Mouse (Mus musculus) cerebellum, postnatal 4 days (tissue): ENCODE results near the gene Ifnlr1.
"Not testable (repeated sequence)": the region's sequence is repeated elsewhere in the genome, so short reads cannot be mapped to it uniquely, and the experiment has no call there.

Source experiments
- DNase-seq, 2 experiments: peaks; one replicate each; pipeline ENCODE4 v3.0.0; 2022; ENCODE audit warnings: low spot score in 2 of 2, mixed read lengths in 1 of 2

Gene Ifnlr1

DNA sequence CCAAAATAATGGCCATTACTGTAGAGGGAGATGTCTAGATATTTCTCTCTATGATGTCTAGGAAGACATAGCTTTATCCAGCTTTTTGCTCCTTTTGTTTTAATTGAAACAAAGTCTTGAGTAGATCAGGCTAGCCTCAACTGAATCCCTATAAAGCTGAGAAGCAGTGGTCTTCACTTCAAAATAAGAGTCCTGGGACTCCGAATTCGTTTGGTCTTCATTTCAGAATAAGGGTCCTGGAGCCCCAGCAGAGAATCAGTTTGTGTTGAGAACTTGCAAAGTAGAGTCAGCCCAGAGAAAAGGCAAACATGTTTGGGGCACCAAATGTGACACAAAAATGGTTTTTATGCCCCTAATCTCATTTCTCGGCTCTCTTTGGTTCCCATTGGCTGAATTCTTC lies 1.4 kb upstream of the Ifnlr1 start:
- DNase-seq = no peak

DNA sequence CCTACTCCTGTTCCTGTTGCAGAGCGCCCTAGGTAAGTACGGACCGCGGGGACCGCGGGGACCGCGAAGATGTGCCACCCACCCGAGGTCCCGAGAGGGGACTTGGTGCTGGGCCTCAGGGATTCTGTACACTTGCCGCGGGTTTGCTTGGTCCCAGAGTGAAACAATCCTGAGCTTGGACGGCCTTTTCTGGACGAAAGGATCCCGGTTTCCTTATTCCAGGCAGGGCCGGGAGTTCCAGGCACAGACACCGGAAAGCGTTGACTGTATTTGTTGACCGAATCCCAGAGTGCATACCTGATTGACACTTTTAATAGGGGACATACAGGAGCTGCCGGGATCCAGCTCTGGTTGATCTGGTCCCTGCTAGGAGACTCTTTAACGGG lies 474 bp downstream of the Ifnlr1 start:
- no peak for DNase-seq

- no peak for DNase-seq
These were observed 3.7 kb downstream of the Ifnlr1 start for GRCm38 (mm10) chr4:135689797-135690196.

- no peak for DNase-seq
These were observed 4.2 kb downstream of the Ifnlr1 start for GRCm38 (mm10) chr4:135690241-135690640.

DNA sequence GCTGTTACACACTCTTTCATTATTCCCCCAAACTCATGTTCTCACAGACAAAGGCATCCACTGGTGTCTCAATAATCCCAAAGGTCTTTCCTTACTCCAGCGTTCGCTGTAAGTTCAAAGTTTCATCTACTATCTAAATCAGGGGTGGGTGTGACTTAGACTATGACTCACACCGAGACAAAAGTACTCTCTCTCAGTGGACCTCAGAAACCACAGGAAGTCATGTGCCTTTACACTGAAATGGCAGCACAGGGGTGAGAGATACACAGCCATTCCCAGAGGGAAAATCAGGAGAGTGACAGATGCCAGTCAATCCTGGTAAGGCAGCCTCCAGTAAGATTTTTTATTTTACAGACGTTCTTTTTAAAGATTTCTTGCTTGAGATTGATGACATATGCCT lies 6.8 kb downstream of the Ifnlr1 start:
- DNase-seq = no peak

GRCm38 (mm10) chr4:135698498-135698897 lies 12.4 kb downstream of the Ifnlr1 start:
- DNase-seq = no peak

GRCm38 (mm10) chr4:135703497-135703896 lies 17.4 kb downstream of the Ifnlr1 start:
- DNase-seq = no peak

GRCm38 (mm10) chr4:135704016-135704415 lies 17.9 kb downstream of the Ifnlr1 start:
- no peak for DNase-seq

DNA sequence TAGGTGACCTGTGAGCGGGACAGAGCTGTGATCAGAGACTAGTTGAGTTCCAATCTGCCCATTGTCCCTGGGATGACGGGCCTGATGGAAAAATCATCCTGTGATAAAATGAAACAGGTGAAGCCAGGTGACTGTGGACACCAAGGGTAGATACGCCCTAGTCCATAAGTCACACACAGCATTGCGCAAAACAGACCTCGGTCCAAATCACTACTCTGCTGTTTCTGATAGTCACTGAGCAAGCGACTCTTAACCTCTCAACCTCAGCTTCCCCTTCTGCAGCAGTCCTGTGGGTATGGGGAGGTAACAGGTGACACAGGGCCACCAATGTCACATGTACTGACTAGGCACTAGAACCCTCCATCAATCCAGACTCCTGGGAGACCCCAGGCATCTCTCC lies 20.0 kb downstream of the Ifnlr1 start:
- DNase-seq = no peak

DNA sequence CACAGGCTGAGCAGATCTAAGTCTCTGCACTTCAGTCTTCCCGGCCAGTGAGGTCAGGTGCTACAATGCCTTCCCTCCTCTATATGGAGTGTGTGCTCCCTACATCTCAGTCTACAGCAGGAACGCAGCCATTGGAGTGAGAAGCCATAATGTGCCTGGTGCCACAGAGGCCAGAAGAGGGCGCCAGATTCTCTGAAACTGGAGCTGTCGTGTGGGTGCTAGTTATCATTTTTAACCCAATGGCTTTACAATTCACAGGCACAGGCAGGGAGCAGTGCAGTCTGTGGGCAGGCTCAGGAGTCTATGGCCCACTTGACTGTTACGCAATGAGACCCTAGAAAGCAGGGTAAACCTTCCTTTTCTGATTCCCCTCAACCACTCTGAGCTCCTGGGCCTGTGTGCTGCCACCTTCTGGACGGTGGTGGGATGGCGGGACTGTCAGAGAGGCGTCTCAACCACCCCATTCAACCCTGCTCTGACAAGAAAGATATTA lies 23.0 kb downstream of the Ifnlr1 start:
- DNase-seq = peak; percentile 65 to 83

GRCm38 (mm10) chr4:135709621-135710020 lies 23.5 kb downstream of the Ifnlr1 start:
- DNase-seq = no peak

DNA sequence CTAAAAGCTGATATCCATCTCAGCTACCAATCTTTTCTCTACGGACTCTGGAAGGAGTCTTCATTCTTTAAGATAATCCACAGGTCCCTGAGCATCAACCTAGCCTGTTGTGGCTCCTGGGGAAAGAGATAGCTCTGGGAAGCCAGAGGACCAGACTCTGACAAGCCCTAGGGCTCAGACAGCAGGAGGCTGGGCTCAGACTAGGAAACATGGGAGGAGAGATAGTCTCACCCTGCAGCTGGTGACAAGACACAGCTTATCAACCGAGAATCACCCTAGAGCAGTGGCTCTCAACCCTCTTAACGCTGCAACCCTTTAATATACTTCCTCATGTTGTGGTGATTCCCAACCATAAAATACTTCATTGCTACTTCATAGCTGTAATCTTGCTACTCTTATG lies 24.3 kb downstream of the Ifnlr1 start:
- no peak for DNase-seq

DNA sequence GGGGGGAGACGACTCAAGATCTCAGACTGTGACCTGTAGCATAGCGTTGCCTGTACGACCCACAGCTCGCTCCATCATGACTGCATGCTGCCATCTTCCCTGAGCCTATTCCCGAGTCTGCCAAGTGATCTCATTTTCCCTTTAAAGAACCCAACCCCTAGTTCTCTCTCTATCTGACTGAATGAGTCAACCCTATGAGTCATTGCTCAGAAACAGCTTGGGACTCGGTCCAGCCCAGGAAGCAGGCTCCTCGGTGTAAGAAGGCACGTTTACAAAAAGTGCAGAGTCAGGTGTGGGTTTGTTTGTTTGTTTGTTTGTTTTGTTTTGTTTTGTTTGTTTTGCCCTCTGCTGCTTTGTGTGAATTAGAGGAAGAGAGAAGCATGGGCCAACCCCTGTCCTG lies 28.7 kb downstream of the Ifnlr1 start:
- DNase-seq = no peak

DNA sequence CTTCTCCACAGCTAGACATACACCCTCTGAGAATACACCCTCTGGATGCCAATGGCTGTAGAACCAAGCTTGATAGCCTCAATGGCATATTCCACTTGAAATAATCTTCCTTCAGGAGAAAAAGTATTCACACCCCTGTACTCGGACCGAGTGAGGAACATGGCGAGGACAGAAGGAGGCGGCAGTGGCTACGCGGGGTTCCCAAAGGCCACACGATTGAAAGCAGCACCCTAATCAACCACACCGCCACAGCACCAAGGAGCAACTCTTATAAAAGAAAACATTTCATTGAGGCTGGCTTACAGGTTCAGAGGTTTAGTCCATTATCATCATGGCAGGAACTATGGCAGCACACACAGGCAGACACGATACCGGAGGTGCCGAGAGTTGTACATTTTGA lies 30.4 kb downstream of the Ifnlr1 start:
- DNase-seq = not testable (repeated sequence)

GRCm38 (mm10) chr4:135722540-135723290 lies 36.6 kb downstream of the Ifnlr1 start:
- no peak for DNase-seq

DNA sequence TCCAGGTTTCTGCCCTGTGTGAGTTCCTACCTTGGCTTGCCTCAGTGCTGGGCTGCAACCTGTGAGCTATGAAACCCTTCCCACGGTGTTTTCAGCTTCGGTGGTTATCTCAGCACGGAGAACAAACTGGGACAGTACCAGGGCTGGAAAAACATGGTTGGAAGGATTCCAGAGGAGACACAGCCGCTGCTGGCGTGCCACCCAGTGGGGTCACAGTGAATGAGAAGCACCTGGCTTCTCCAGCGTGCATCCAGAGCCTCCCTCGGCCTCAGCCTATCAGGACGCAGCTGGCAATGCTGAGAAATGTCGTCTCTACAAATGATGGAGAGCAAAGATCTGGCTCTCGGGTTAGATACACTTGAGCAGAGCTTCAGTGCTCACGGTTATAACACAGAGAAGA lies 40.3 kb downstream of the Ifnlr1 start:
- DNase-seq = no peak

DNA sequence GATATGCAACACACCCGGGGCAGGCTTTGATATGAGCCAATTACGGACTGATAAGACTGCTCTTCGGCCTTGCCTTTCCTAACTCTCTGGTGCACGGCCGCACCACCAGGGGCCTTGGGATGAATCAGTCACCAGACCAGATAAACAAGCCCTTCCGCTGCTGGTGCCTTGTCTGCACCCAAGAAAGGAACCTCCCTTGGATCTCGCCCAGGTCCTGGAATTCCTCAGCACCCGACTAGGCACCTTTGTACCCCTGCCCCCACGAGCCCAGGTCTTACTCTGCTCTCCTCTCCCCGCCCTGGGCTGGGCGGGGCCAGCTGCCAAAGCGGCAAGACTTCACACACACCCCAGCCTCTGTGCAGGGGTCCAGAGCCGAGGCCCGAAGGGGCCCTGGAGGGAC lies 41.7 kb downstream of the Ifnlr1 start, which contains the start of gene Il22ra1:
TSS of gene Il22ra1 (plus strand) at position 356 of the 400 bp plus-strand sequence.
- DNase-seq = no peak

DNA sequence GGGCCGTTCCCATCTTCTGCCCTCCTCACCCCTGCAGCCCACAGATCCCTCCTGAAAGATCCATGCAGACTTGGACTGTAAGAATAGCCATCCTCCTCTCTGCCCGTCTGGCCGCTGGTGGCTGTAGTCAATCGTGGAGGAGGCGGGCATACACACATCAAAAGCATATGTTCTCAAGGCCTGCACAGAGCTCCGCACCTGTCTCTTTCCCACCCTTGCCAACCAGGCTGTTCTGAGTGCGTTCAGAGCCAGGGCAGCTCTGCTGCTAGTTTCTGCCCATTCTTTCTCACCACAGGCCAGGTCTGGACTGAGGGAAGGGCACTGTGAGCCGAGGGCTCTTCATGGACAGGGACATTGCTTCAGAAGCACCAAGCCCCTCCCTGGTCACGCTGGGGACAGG lies 44.1 kb downstream of the Ifnlr1 start:
- DNase-seq = peak in 1 of 2 experiments; percentile 22

DNA sequence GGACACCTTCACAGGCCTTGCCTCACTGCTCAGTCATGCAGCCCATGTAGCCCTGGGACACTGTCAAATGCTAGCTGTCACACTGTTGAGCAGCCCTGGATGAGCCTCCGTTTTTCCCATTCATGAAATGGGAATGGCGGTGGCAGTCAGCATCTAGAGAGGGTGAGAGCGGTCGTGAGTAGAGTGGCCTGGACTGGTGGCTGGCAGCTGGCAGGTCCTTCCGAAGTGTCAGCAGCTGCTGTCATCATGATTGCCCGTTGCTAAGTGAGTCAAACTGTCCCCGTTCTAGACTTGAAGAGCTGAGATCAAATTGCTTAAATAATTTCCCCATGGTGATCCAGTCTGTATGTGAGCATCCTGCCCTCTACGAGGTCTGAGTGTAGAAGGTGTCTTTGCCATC lies 44.9 kb downstream of the Ifnlr1 start:
- DNase-seq = no peak

DNA sequence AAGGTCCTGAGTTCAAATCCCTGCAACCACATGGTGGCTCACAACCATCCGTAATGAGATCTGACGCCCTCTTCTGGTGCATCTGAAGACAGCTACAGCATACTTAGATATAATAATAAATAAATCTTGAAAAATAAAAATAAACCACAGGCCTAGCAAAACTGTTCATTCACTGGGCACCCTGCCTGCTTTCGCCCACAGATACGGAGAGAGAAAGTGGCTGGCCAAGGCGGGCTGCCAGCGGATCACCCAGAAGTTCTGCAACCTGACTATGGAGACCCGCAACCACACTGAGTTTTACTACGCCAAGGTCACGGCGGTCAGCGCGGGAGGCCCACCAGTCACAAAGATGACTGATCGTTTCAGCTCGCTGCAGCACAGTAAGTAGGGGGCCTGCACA lies 47.8 kb downstream of the Ifnlr1 start:
- DNase-seq = no peak

- DNase-seq = no peak
These were observed 50.8 kb downstream of the Ifnlr1 start for GRCm38 (mm10) chr4:135736903-135737302.

- DNase-seq = no peak
These were observed 52.1 kb downstream of the Ifnlr1 start for GRCm38 (mm10) chr4:135738237-135738636.

GRCm38 (mm10) chr4:135739148-135739547 lies 53.1 kb downstream of the Ifnlr1 start:
- no peak for DNase-seq

DNA sequence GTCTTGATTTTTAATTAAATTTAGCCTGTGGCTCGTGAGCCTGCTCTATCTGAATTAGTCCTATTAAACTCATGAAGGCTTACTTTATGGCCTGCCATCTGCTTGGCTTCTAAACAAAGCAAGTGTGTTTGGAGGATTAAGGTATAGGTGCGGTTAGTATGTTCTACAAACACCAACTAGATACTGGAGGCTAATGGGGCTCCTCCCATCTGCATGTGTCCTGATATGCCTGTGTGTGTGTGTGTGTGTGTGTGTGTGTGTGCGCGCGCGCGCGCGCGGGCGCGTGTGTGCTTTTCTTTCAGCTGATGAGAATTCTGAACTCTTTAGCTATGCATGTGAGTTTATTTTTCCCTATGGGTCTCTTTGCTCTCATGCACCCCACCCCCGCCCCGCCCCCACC lies 53.6 kb downstream of the Ifnlr1 start:
- no peak for DNase-seq
